Mouse (Mus musculus) ES-E14 (cell line): Measurements from ENCODE around the gene Dars. TPM values are rescaled to one million over a fixed set of nuclear protein-coding genes. Genes with fewer than 3 reads are reported as not detected.

Experiments
- DNase-seq: peaks from one replicate; pipeline ENCODE4 v3.0.0-alpha.2; 2013; ENCODE audit warnings: low read depth, low spot score
- H3K27ac ChIP-seq: 2 replicates; pipeline ENCODE4 v1.5.1; 2012; ENCODE audit warnings: low read depth, mild to moderate bottlenecking, low read length, moderate library complexity, mixed read lengths; ENCODE audit not compliant: poor library complexity, insufficient read depth, severe bottlenecking
- H3K36me3 ChIP-seq: 2 replicates; pipeline ENCODE4 v1.6.1; 2012; ENCODE audit warnings: mild to moderate bottlenecking, low read length, moderate library complexity, mixed read lengths; ENCODE audit not compliant: control insufficient read depth, poor library complexity, insufficient read depth, severe bottlenecking
- H3K4me1 ChIP-seq, 2 experiments: fragments of 150-350 bp in 1 of 2; sonication (generic) in 1 of 2; 2 replicates each; pipeline ENCODE4 v1.6.1; 2012; ENCODE audit warnings: low read length in 2 of 2, mild to moderate bottlenecking in 1 of 2, mixed read lengths in 1 of 2; ENCODE audit not compliant: control insufficient read depth in 2 of 2, insufficient read depth in 2 of 2, poor library complexity in 1 of 2
- H3K4me3 ChIP-seq, 2 experiments: fragments of 150-350 bp in 1 of 2; sonication (generic) in 1 of 2; 2 replicates each; pipeline ENCODE4 v1.5.1; 2012; ENCODE audit warnings: low read length in 2 of 2, low read depth in 1 of 2, mild to moderate bottlenecking in 1 of 2, mixed read lengths in 1 of 2; ENCODE audit not compliant: insufficient read depth in 1 of 2, poor library complexity in 1 of 2, severe bottlenecking in 1 of 2
- H3K9ac ChIP-seq: 2 replicates; pipeline ENCODE4 v1.6.1; 2012; ENCODE audit warnings: low read depth, mild to moderate bottlenecking, low read length, mixed read lengths; ENCODE audit not compliant: poor library complexity, insufficient read depth, severe bottlenecking
- H3K9me3 ChIP-seq: fragments of 150-350 bp; sonication (generic); 2 replicates; pipeline ENCODE4 v1.6.1; 2012; ENCODE audit warnings: low read depth, mild to moderate bottlenecking, low read length; ENCODE audit not compliant: control insufficient read depth, insufficient read depth
- CHD2 ChIP-seq: IDR thresholded peaks from 2 replicates; pipeline ENCODE4 v1.6.1; 2014; ENCODE audit warnings: mild to moderate bottlenecking, low read depth, low read length, inconsistent platforms
- HCFC1 ChIP-seq: IDR thresholded peaks from 2 replicates; pipeline ENCODE4 v1.6.1; 2012; ENCODE audit warnings: low read length, inconsistent platforms, borderline replicate concordance; ENCODE audit not compliant: insufficient read depth
- MAFK ChIP-seq: IDR thresholded peaks from 2 replicates; pipeline ENCODE4 v1.6.1; 2014; ENCODE audit warnings: mild to moderate bottlenecking, low read depth, low read length, inconsistent platforms; ENCODE audit not compliant: insufficient read depth
- ZC3H11A ChIP-seq: IDR thresholded peaks from 2 replicates; pipeline ENCODE4 v1.6.1; 2012; ENCODE audit warnings: low read depth, mild to moderate bottlenecking, inconsistent platforms, low read length, borderline replicate concordance
- ZNF384 ChIP-seq: IDR thresholded peaks from 2 replicates; pipeline ENCODE4 v1.6.1; 2012; ENCODE audit warnings: low read depth, low read length, inconsistent platforms
- in situ Hi-C, 2 experiments: fragments of 600-800 bp; cut with MboI; formaldehyde crosslinking; loops; one replicate each; pipeline ENCODE4 v1.15.1; 2025; ENCODE audit warnings: low sequenced_read_pairs in 2 of 2, inconsistent platforms in 1 of 2; ENCODE audit not compliant: unreplicated experiment in 2 of 2
- total RNA-seq: library from RNA; depleted of rRNA; stranded (reverse); fragments of 300-350 nt; gene quantifications from 2 replicates; pipeline ENCODE4 v1.2.3, GENCODE M21; 2012

The Dars gene
- total RNA-seq, 1 experiment: 85.9 TPM

- no peak for DNase-seq
- Histone ChIP-seq H3K4me1 (no peaks in the 10 kb centered on the region), H3K4me3 (no peak overlapping the region), H3K27ac (no peak overlapping the region), H3K9ac (no peak overlapping the region), H3K9me3 (no peaks in the 10 kb centered on the region), H3K36me3 (peaks cover 8% of the 10 kb centered on the region)
- TF ChIP-seq ZNF384: no peak
- no peak for TF ChIP-seq HCFC1
- TF ChIP-seq MAFK: no peak
- TF ChIP-seq CHD2: no peak
- TF ChIP-seq ZC3H11A: no peak
- in situ Hi-C loops: no loop called here
Observed at GRCm38 (mm10) chr1:128386487-128386886, 30.7 kb downstream of the Dars start.

- no peak for TF ChIP-seq ZC3H11A
- no peak for TF ChIP-seq HCFC1
- TF ChIP-seq CHD2: no peak
- no peak for TF ChIP-seq MAFK
- TF ChIP-seq ZNF384: no peak
- Histone ChIP-seq H3K9me3 (no peaks in the 10 kb centered on the region), H3K4me1 (no peaks in the 10 kb centered on the region), H3K36me3 (peaks cover 3% of the 10 kb centered on the region), H3K9ac (no peak overlapping the region), H3K27ac (no peak overlapping the region), H3K4me3 (no peak overlapping the region)
- in situ Hi-C loops: no loop called here
- DNase-seq: no peak
Observed at GRCm38 (mm10) chr1:128376841-128377240, 40.3 kb downstream of the Dars start.

DNA sequence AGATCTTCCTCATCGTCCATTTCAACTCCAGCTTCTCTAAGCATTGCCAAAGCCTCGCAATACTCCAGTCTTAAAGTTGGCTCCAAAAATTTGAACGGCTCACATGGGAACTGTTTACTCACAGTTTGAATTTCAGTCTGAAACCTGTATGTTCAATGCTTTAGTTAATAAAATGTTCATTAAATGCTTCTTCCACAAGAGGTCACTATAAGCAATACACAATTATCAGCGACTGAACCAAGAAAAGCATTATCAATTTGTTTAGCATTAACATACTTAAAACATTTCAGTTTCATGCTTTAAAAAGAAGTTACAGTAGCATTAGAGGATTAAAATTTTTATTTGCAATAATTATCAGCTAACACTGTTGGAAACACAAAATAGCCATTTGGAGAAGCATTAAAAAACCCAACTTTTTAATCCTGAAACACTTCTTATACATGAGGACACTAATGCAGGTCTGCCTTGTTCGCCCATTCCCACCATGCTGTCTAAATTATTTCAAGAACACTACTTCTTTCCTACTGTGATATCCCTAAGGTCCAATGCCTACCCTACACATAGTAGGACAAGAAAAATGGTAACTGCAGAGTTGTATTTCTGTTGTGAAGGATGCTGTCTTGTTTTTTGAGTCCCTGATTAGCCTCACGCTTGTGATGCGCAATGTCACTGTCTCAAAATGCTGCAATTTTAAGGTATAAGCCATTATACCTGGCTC is 44.9 kb downstream of the Dars start:
- in situ Hi-C loops: no loop called here
- DNase-seq: no peak
- TF ChIP-seq ZC3H11A (no peak), HCFC1 (no peak), CHD2 (no peak), ZNF384 (no peak), MAFK (no peak)
- Histone ChIP-seq H3K9me3 (no peaks in the 10 kb centered on the region), H3K36me3 (peaks cover 4% of the 10 kb centered on the region), H3K9ac (no peak overlapping the region), H3K4me3 (no peak overlapping the region), H3K4me1 (no peaks in the 10 kb centered on the region), H3K27ac (no peak overlapping the region)

- no peak overlapping the region for H3K27ac ChIP-seq
- in situ Hi-C loops: no loop called here
- peaks cover 3% of the 10 kb centered on the region for H3K36me3 ChIP-seq
- no peaks in the 10 kb centered on the region for H3K9me3 ChIP-seq
- H3K9ac ChIP-seq: no peak overlapping the region; the same call in 1 of the 2 replicates
- TF ChIP-seq ZNF384 (no peak), CHD2 (no peak), HCFC1 (no peak), ZC3H11A (no peak), MAFK (no peak)
- no peak overlapping the region for H3K4me3 ChIP-seq
- peak; percentile 35 for DNase-seq
- H3K4me1 ChIP-seq: no peaks in the 10 kb centered on the region
Observed at GRCm38 (mm10) chr1:128368732-128369441, 48.3 kb downstream of the Dars start.
